Mouse (Mus musculus) pancreas, adult 10 weeks (tissue): ENCODE data around the gene Rab11b. TPM values are rescaled to one million over a fixed set of nuclear protein-coding genes. Genes with fewer than 3 reads are reported as not detected.

Experiments used
- polyA plus RNA-seq: library from polyadenylated mRNA; stranded (reverse); fragments of 350-450 nt; fragmentation: Illumina TruSeq; extraction: RNeasy Lipid Tissue Mini Kit (QIAGEN cat#74804); gene quantifications from one replicate; pipeline ENCODE4 v1.2.3, GENCODE M21; 2015; ENCODE audit warnings: low read depth, low replicate concordance; ENCODE audit not compliant: insufficient read depth

Rab11b gene
- 23.5 TPM for polyA plus RNA-seq

DNA sequence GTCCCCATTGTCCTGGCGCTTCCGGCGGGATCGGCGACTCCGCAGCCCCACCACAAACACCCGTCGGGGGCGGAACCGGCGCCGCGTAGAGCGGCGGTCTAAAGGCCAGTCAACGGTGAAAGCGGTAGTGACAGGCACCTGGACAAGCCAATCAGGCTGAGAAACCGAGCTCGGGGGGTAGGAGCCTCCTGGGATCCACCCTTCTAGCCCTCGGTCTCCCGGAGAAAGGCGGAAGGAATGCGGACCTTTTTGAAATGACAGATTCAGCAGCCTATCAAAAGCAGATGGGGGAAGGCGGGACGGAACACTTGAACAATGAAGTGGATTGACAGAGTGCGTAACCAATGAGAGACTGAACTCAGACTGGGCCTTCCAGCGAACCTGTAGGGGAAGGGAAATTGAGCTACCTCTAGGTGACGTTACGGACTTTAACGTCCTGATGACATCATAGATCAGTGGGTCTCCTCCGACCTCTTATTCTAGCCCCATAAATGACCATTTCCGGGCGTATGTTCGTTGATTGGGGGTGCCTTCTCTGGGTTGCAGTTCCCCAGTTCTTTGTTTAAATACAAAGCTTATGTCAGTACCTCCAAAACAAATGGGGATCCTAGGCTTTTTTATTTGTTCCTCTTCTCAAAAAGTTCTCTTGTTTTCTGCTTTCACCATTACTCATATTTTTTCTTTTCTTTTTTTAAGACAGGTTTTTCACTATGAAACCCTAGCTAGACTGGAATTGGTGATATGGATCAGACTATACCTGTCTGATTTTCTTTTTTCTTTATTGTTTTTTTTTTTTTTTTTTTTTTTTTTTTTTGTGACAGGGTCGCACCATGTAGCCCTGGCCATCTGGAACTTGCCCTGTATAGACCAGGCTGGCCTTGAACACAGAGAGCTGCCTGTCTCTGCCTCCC is at the start of gene Rab11b:
Gene Rab11b, minus strand, starts transcription at position 276 of the 911 bp plus-strand sequence.

DNA sequence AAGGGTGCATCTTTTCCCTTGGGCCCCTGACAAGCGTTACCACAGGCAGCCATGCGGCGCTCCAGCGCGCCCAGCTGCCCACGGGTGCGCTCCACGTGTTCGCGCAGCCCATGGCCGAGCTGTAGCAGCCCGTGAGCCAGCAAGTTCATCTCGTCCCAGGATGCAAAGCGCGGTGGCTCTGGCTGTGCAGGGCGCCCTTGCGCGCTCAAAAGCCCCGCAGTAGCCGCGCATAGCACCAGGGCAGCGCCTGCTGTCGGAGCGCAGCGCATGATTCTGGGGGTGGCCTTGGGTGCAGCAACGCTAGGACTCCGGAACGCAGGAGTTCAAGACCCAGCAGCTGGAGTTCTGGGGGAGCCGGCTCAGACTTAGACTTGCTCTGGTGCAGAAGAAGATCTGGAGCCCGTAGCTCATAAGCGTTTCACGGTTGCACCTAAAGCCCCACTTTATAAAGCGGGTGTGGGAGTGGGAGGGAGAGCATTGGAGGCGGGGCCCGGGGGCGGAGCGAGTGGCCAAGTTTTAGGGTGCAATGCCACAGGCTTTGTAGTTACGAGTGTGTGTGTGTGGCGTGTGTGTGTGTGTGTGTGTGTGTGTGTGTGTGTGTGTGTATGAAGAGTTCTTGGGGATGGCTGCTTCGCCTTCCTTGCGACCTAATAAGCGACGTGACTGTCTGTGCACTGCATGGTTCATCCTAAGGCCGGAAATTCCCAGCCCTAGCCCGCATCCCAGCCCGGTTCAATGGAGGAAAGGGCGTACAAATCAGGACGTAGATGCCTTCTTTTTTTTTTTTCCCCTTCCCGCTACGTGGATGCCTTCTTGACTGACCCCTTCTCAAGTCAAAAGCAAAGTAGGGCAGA is 21.0 kb upstream of the Rab11b start, which contains the start of gene Angptl4:
Gene Angptl4, minus strand, starts transcription at position 707 of the 854 bp plus-strand sequence.

GRCm38 (mm10) chr17:33718384-33718881 is 41.9 kb downstream of the Rab11b start, which contains the start of gene March2:
Gene March2 (minus strand): TSS chr17:33718670.

Other genes with a start within 250 kb of the Rab11b start
- 19.4 TPM for gene Adamts10, start 236.3 kb downstream of the Rab11b start, polyA plus RNA-seq
- 2.0 TPM for gene Myo1f, start 204.8 kb downstream of the Rab11b start, polyA plus RNA-seq
- 9.2 TPM for gene Zfp414, start 131.4 kb downstream of the Rab11b start, polyA plus RNA-seq
- gene Pram1, start 122.5 kb downstream of the Rab11b start, polyA plus RNA-seq: not detected
- 32.3 TPM for gene Hnrnpm, start 73.7 kb downstream of the Rab11b start, polyA plus RNA-seq
- gene March2, start 41.9 kb downstream of the Rab11b start, polyA plus RNA-seq: 16.5 TPM
- 6.9 TPM for gene Angptl4, start 21.3 kb upstream of the Rab11b start, polyA plus RNA-seq
- 38.1 TPM for gene Kank3, start 50.0 kb upstream of the Rab11b start, polyA plus RNA-seq
- gene Rps28, start 64.0 kb upstream of the Rab11b start, polyA plus RNA-seq: 1,005 TPM
- 92.9 TPM for gene Ndufa7, start 64.0 kb upstream of the Rab11b start, polyA plus RNA-seq
- gene Cd320, start 82.6 kb upstream of the Rab11b start, polyA plus RNA-seq: 11.7 TPM
- not detected for gene Gm7029, start 113.3 kb upstream of the Rab11b start, polyA plus RNA-seq
- gene Kifc1, start 130.1 kb upstream of the Rab11b start, polyA plus RNA-seq: 0.59 TPM
- not detected for gene Platr17, start 144.6 kb upstream of the Rab11b start, polyA plus RNA-seq
- 9.3 TPM for gene Daxx, start 148.9 kb upstream of the Rab11b start, polyA plus RNA-seq
- 40.4 TPM for gene Tapbp, start 155.4 kb upstream of the Rab11b start, polyA plus RNA-seq
- 4.3 TPM for gene Zbtb22, start 155.4 kb upstream of the Rab11b start, polyA plus RNA-seq
- gene Rgl2, start 169.0 kb upstream of the Rab11b start, polyA plus RNA-seq: 33.8 TPM
- 33.2 TPM for gene Pfdn6, start 179.8 kb upstream of the Rab11b start, polyA plus RNA-seq
- 3.8 TPM for gene Wdr46, start 180.1 kb upstream of the Rab11b start, polyA plus RNA-seq
- gene B3galt4, start 191.0 kb upstream of the Rab11b start, polyA plus RNA-seq: 2.8 TPM
- gene Vps52, start 195.3 kb upstream of the Rab11b start, polyA plus RNA-seq: 12.3 TPM
- 762 TPM for gene Rps18, start 195.5 kb upstream of the Rab11b start, polyA plus RNA-seq
- 424 TPM for gene H2-K1, start 239.8 kb upstream of the Rab11b start, polyA plus RNA-seq